Mouse (Mus musculus): Measurements from ENCODE around the gene Vmn1r211. TPM values are rescaled to one million over a fixed set of nuclear protein-coding genes. Genes with fewer than 3 reads are reported as not detected.

Vmn1r211 gene
- total RNA-seq (2012; rRNA removed) = not detected in 2 replicates

DNA sequence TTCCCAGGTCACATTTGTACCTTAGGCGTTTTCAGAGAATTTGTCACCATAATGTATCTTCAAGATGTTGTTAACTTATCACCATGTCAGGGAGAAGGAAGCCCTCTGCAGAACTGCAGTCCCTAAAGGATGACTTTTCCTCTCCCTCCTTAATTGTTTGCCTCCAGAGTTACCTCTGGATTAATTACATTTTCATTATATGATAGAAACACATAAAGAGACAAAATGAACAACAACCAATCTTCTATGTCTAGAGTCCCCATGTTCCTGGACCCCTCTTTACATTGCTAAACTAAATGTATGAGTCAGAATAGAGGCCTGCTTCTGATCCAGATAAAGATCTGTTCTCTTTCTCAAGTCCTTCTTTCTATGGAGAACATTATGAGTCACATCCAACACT is at the start of gene Vmn1r211:
Gene Vmn1r211, minus strand, starts transcription at position 101 of the 400 bp plus-strand sequence.
- Histone ChIP-seq H3K27ac (ENCODE audit: insufficient read depth, low read depth, low read length, poor library complexity, severe bottlenecking) (no peak within 1 kb of the TSS), H3K36me3 (ENCODE audit: control insufficient read depth, insufficient read depth, low read length, poor library complexity, severe bottlenecking) (no peaks in the 10 kb centered on the region), H3K4me3 (ENCODE audit: insufficient read depth in 1 of 2, low read depth in 1 of 2, low read length in 2 of 2, poor library complexity in 1 of 2, severe bottlenecking in 1 of 2) (no peak within 1 kb of the TSS), H3K9me3 (ENCODE audit: control insufficient read depth, insufficient read depth, low read depth, low read length) (no peaks in the 10 kb centered on the region), H3K4me1 (ENCODE audit: control insufficient read depth in 2 of 2, insufficient read depth in 2 of 2, low read length in 2 of 2, poor library complexity in 1 of 2) (no peaks in the 10 kb centered on the region), H3K9ac (ENCODE audit: insufficient read depth, low read depth, low read length, poor library complexity, severe bottlenecking) (no peak within 1 kb of the TSS)
- no peak for DNase-seq (ENCODE audit: low read depth, low spot score)
- TF ChIP-seq MAFK (IDR thresholded peaks at IDR 0.05; ENCODE audit: insufficient read depth, low read depth, low read length) (no peak), ZC3H11A (IDR thresholded peaks at IDR 0.05; ENCODE audit: borderline replicate concordance, low read depth, low read length) (no peak)
- in situ Hi-C loops (cut with MboI; ENCODE audit: low sequenced_read_pairs in 2 of 2, unreplicated experiment in 2 of 2) = no loop called here

DNA sequence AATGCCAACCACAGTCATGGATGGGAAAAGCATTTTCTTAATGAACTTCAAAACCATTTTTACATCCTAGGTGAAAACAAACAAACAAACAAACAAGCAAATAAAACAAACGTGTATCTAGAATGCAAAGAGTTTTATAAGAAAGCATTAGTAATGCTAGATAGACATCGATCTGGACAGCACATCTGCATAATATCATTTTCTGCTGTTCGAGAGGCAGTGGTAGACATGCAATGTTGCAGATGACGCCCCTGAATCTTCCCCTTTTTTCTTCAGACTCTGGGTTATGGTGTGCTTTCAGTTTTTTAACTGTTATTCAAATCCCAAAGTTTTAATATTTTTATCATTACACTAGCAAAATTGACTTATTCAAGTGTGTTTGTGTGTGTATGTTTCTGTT is 26.7 kb upstream of the Vmn1r211 start, which contains the start of gene Vmn1r212:
Gene Vmn1r212, minus strand, starts transcription at position 101 of the 400 bp plus-strand sequence.
- H3K4me1 ChIP-seq (ENCODE audit: control insufficient read depth in 2 of 2, insufficient read depth in 2 of 2, low read length in 2 of 2, poor library complexity in 1 of 2) = no peaks in the 10 kb centered on the region
- no peaks in the 10 kb centered on the region for H3K9me3 ChIP-seq (ENCODE audit: control insufficient read depth, insufficient read depth, low read depth, low read length)
- in situ Hi-C loops (cut with MboI; ENCODE audit: low sequenced_read_pairs in 2 of 2, unreplicated experiment in 2 of 2) = no loop called here
- no peak within 1 kb of the TSS for H3K4me3 ChIP-seq (ENCODE audit: insufficient read depth in 1 of 2, low read depth in 1 of 2, low read length in 2 of 2, poor library complexity in 1 of 2, severe bottlenecking in 1 of 2)
- no peak within 1 kb of the TSS for H3K9ac ChIP-seq (ENCODE audit: insufficient read depth, low read depth, low read length, poor library complexity, severe bottlenecking)
- DNase-seq (ENCODE audit: low read depth, low spot score) = no peak
- H3K36me3 ChIP-seq (ENCODE audit: control insufficient read depth, insufficient read depth, low read length, poor library complexity, severe bottlenecking) = no peaks in the 10 kb centered on the region
- TF ChIP-seq MAFK (IDR thresholded peaks at IDR 0.05; ENCODE audit: insufficient read depth, low read depth, low read length) (no peak), ZNF384 (IDR thresholded peaks at IDR 0.05; ENCODE audit: low read depth, low read length) (no peak), CHD2 (IDR thresholded peaks at IDR 0.05; ENCODE audit: low read depth, low read length) (no peak)
- H3K27ac ChIP-seq (ENCODE audit: insufficient read depth, low read depth, low read length, poor library complexity, severe bottlenecking) = no peak within 1 kb of the TSS

GRCm38 (mm10) chr13:22879257-22879656 is 21.9 kb upstream of the Vmn1r211 start:
- Histone ChIP-seq H3K4me3 (ENCODE audit: insufficient read depth in 1 of 2, low read depth in 1 of 2, low read length in 2 of 2, poor library complexity in 1 of 2, severe bottlenecking in 1 of 2) (no peak overlapping the region), H3K4me1 (ENCODE audit: control insufficient read depth in 2 of 2, insufficient read depth in 2 of 2, low read length in 2 of 2, poor library complexity in 1 of 2) (no peaks in the 10 kb centered on the region), H3K9ac (ENCODE audit: insufficient read depth, low read depth, low read length, poor library complexity, severe bottlenecking) (no peak overlapping the region), H3K36me3 (ENCODE audit: control insufficient read depth, insufficient read depth, low read length, poor library complexity, severe bottlenecking) (no peaks in the 10 kb centered on the region), H3K27ac (ENCODE audit: insufficient read depth, low read depth, low read length, poor library complexity, severe bottlenecking) (no peak overlapping the region), H3K9me3 (ENCODE audit: control insufficient read depth, insufficient read depth, low read depth, low read length) (no peaks in the 10 kb centered on the region)
- in situ Hi-C loops (cut with MboI; ENCODE audit: low sequenced_read_pairs in 2 of 2, unreplicated experiment in 2 of 2) = no loop called here
- TF ChIP-seq MAFK (IDR thresholded peaks at IDR 0.05; ENCODE audit: insufficient read depth, low read depth, low read length) (no peak), ZC3H11A (IDR thresholded peaks at IDR 0.05; ENCODE audit: borderline replicate concordance, low read depth, low read length) (peak; percentile 40; the same call in 1 of the 2 replicates), CHD2 (IDR thresholded peaks at IDR 0.05; ENCODE audit: low read depth, low read length) (no peak)
- no peak for DNase-seq (ENCODE audit: low read depth, low spot score)

GRCm38 (mm10) chr13:22854760-22855159 is 2.6 kb downstream of the Vmn1r211 start:
- DNase-seq (ENCODE audit: low read depth, low spot score) = no peak
- Histone ChIP-seq H3K36me3 (ENCODE audit: control insufficient read depth, insufficient read depth, low read length, poor library complexity, severe bottlenecking) (no peaks in the 10 kb centered on the region), H3K27ac (ENCODE audit: insufficient read depth, low read depth, low read length, poor library complexity, severe bottlenecking) (no peak overlapping the region), H3K9me3 (ENCODE audit: control insufficient read depth, insufficient read depth, low read depth, low read length) (no peaks in the 10 kb centered on the region), H3K9ac (ENCODE audit: insufficient read depth, low read depth, low read length, poor library complexity, severe bottlenecking) (no peak overlapping the region), H3K4me1 (ENCODE audit: control insufficient read depth in 2 of 2, insufficient read depth in 2 of 2, low read length in 2 of 2, poor library complexity in 1 of 2) (no peaks in the 10 kb centered on the region), H3K4me3 (ENCODE audit: insufficient read depth in 1 of 2, low read depth in 1 of 2, low read length in 2 of 2, poor library complexity in 1 of 2, severe bottlenecking in 1 of 2) (no peak overlapping the region)
- TF ChIP-seq CHD2 (IDR thresholded peaks at IDR 0.05; ENCODE audit: low read depth, low read length) = no peak
- TF ChIP-seq MAFK (IDR thresholded peaks at IDR 0.05; ENCODE audit: insufficient read depth, low read depth, low read length) = no peak
- no peak for TF ChIP-seq ZC3H11A (IDR thresholded peaks at IDR 0.05; ENCODE audit: borderline replicate concordance, low read depth, low read length)
- no peak for TF ChIP-seq HCFC1 (IDR thresholded peaks at IDR 0.05; ENCODE audit: borderline replicate concordance, insufficient read depth, low read length)
- TF ChIP-seq ZNF384 (IDR thresholded peaks at IDR 0.05; ENCODE audit: low read depth, low read length) = no peak
- in situ Hi-C loops (cut with MboI; ENCODE audit: low sequenced_read_pairs in 2 of 2, unreplicated experiment in 2 of 2) = no loop called here

GRCm38 (mm10) chr13:22846798-22847197 is 10.6 kb downstream of the Vmn1r211 start:
- Histone ChIP-seq H3K9me3 (ENCODE audit: control insufficient read depth, insufficient read depth, low read depth, low read length) (no peaks in the 10 kb centered on the region), H3K4me3 (ENCODE audit: insufficient read depth in 1 of 2, low read depth in 1 of 2, low read length in 2 of 2, poor library complexity in 1 of 2, severe bottlenecking in 1 of 2) (no peak overlapping the region), H3K4me1 (ENCODE audit: control insufficient read depth in 2 of 2, insufficient read depth in 2 of 2, low read length in 2 of 2, poor library complexity in 1 of 2) (peaks cover 2 to 6% of the 10 kb centered on the region in 2 experiments), H3K27ac (ENCODE audit: insufficient read depth, low read depth, low read length, poor library complexity, severe bottlenecking) (no peak overlapping the region), H3K36me3 (ENCODE audit: control insufficient read depth, insufficient read depth, low read length, poor library complexity, severe bottlenecking) (no peaks in the 10 kb centered on the region), H3K9ac (ENCODE audit: insufficient read depth, low read depth, low read length, poor library complexity, severe bottlenecking) (no peak overlapping the region)
- TF ChIP-seq MAFK (IDR thresholded peaks at IDR 0.05; ENCODE audit: insufficient read depth, low read depth, low read length) (no peak), HCFC1 (IDR thresholded peaks at IDR 0.05; ENCODE audit: borderline replicate concordance, insufficient read depth, low read length) (no peak), ZC3H11A (IDR thresholded peaks at IDR 0.05; ENCODE audit: borderline replicate concordance, low read depth, low read length) (no peak), ZNF384 (IDR thresholded peaks at IDR 0.05; ENCODE audit: low read depth, low read length) (no peak)
- in situ Hi-C loops (cut with MboI; ENCODE audit: low sequenced_read_pairs in 2 of 2, unreplicated experiment in 2 of 2) = no loop called here
- DNase-seq (ENCODE audit: low read depth, low spot score) = no peak
